Mouse (Mus musculus): ENCODE measurements around the gene Aff1.

The Aff1 gene

DNA sequence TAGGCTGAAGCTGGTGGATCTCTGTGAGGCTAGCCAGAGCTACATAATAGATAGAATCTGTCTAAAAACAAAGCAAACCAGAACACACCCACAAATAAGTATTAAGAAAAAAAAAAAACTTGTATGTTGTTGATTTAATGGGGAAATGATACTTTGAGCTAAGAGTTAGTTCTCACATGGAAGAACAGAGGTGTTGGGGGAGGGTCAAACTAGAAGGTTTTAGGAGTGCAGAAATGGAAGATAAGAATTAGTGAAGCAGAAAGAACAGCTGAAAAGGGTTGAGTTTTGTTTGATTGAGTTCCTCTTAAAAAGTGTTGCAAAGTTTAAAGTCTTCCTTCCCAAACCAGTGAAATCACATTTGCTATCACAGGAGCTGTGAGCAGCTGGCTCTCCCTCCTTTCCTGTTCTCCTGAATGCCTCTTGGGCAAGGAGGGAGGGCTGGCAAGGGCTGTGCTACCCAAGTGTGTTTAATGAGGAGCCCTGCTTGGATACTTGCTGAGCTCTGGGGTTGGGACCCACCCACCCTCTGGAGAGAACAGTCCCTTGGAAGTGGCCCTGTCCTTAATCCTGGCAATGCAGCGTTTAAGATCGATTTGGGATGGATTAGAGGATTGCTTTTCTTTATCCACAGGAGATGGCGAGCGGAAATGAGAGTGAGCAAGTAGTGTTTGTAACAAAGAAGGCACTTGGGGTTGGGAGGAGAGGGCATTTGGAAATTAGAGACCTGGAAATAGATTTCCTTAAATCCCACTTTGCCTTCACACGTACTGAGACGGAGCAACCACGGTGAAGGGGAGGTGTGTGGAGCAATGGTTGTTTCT is 57.5 kb downstream of the Aff1 start:
- DNase-seq (ENCODE audit: low spot score), result no peak

DNA sequence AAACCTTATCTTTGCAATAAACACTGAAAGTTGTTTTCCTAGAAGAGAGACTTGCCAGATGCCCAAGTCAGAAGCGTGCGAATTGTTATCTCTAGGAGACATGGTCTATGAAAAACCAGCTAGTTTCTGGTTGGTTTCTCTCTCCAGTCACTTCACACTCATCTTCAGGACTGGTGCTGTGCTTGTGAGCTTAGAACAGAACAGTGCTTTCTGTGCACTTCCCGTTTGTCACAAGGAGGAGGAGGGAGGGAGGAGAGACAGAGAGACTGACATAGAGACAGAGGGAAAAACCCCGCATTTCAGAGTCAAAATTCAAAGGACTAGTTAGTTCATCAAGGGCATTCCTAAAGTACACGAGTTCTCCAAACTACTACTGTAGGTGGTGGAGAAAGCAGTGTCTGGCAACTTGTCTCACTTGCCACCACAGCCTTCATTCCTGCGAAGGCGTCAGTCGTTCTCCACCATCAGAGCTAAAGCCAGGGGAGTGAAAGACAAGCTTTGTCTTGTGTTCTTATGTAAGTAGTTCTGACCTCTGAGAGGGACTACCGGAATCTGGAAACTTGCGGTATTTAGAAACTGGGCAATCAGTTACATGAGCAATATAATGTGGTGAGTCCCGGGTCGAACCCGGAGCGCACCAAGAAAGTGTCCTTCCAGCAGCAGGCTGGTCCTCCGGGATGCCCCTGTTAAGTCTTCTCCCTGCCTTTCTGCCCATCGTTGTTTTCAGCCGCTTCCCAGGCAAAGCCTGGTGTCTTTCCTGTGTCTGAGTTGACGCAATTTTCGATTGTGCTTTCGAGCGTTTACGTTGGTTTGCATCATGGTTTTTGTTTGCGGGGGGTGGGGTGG is 60.7 kb downstream of the Aff1 start:
- DNase-seq (ENCODE audit: low spot score), result no peak

DNA sequence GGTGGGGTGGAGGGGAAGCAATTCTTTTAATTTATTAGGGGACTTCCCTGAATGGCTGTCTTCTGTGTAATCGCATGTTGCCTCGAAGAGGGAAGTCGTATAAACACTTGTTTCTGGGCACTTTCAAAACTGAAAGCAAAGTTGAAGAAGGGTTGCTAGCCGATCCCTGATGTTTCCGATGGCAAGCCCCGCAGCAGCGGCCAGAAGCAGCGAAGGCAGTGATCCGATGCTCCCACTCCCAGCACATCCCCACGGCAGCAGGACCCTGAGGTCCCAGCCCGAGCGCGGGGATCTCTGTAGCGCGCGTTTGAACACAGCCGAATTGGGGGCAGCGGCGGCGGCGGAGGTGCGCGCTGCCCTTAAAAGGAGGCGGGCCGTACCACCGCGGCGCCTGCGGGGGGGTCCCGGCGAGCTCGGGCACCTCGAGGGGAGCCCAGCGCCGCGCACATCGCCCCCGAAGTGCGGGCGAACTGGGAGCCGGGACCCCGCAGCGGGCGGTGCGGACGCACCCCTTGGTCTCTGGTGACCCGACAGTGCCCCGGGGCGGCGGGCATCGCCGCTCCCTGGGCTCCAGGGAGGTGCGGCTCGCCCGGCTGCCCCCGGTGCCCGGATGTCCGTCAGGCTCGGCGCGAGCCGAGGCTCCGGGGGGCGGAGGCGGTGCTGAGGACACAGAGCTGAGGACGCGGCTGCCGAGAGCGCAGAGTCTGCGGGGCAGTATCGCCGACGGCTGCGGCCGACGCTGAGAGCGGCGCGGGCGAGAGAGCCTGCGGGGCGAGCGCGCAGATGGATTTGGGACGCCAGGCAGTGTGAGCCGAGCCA is 61.5 kb downstream of the Aff1 start:
- peak; percentile 88 for DNase-seq (ENCODE audit: low spot score)

- DNase-seq (ENCODE audit: low spot score), result peak; percentile 56
Measured at GRCm38 (mm10) chr5:103754330-103755134, 62.4 kb downstream of the Aff1 start.

- no peak for DNase-seq (ENCODE audit: low spot score)
Measured at GRCm38 (mm10) chr5:103755135-103755487, 62.9 kb downstream of the Aff1 start.

DNA sequence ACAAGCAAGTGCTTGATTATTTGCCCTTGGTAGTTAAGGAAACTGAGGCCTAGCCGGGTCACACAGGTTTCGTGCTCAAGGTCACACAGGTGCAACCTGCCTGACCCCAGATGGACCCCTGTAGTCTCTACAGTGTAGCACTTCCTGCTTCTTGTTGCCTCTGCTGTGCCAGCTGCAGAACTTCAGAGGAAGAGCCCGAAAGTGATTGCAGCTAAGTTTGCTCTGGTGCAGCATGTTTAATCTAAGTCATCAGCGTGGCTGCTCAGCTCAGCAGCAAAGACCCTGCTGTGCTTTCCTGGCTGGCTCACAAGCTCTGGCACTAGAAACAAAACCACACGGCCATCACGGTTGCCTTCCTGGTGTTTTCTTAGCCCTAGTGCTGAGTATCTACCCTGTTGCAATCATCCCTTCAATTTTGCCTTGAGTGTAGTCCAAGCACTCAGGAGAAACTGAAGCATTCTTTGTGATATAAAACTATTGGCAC is 64.1 kb downstream of the Aff1 start:
- DNase-seq (ENCODE audit: low spot score), result no peak

DNA sequence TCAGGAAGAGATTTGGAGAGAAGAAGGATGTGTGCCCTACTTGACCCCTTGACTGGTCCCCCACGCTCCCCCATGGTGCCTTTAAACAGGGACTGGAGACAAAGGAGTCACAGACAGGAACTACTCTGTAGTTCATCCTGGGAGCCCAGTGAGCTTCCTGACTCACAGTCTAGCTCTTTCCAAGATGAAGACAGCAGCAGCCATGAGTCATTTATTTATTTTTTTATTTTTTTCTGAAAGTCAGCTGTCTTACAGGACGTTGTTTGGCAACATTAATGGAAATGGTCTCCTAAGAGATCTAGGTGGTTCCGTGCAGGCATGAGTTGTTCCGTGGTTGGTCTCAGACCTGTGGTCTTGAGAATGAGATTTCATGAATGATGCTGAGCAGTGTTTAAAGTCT is 66.3 kb downstream of the Aff1 start:
- no peak for DNase-seq (ENCODE audit: low spot score)

GRCm38 (mm10) chr5:103759489-103760424 is 67.6 kb downstream of the Aff1 start:
- no peak for DNase-seq (ENCODE audit: low spot score)

GRCm38 (mm10) chr5:103760425-103761131 is 68.4 kb downstream of the Aff1 start:
- no peak for DNase-seq (ENCODE audit: low spot score)

GRCm38 (mm10) chr5:103761754-103762153 is 69.6 kb downstream of the Aff1 start:
- DNase-seq (ENCODE audit: low spot score), result no peak

DNA sequence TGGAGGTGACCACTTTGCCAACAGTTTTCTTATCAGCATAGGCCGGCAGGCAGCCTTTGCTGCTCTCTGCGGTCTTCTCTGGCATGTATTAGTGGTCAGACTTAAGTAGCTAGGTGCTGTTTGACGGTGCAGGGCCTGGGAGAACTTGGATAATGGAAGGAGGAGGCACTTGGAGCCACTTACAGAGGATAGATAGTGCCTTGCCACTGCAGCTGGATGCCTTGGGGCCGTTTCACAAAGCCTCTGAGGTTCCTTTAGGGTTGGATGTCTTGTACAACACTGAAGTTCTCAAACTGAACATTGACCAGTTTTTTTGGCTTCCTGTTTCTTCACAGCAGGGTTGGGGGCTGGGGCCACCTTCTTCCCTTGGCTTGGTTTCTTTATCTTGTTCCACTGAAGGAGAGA is 70.7 kb downstream of the Aff1 start:
- no peak for DNase-seq (ENCODE audit: low spot score)

- DNase-seq (ENCODE audit: low spot score), result no peak
Measured at GRCm38 (mm10) chr5:103765356-103765755, 73.2 kb downstream of the Aff1 start.

DNA sequence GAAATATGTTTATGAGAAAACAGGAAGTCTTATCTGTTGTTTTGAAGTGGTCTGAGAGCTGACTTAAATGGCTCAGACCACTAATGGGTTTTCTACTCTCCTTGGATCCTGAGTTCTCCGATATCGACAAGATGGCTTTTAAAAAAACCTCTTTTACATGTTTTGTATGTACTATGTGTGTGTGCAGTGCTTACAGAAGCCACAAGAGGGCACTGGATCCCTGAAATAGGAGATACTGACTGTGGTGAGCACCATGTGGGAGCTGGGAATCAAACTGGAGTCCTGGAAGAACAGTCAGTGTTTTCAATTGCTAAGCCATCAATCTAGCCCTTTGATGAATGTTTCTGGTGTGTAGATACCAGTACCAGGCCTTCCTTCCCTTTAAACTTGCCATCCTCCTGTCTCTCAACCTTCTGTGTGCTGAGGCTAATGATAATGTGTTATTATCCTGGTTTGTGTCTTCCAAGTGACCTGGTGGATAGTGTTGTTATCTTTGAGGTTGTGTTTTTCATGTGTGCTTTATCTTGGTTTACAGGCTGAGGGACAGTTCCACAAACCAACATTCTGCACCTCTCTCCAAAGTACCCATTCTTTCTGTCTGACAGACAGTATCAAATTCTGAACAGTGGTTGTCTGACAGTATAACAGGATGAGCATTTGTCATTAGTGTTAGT is 73.7 kb downstream of the Aff1 start:
- DNase-seq (ENCODE audit: low spot score), result no peak

GRCm38 (mm10) chr5:103766432-103766815 is 74.2 kb downstream of the Aff1 start:
- DNase-seq (ENCODE audit: low spot score), result no peak

DNA sequence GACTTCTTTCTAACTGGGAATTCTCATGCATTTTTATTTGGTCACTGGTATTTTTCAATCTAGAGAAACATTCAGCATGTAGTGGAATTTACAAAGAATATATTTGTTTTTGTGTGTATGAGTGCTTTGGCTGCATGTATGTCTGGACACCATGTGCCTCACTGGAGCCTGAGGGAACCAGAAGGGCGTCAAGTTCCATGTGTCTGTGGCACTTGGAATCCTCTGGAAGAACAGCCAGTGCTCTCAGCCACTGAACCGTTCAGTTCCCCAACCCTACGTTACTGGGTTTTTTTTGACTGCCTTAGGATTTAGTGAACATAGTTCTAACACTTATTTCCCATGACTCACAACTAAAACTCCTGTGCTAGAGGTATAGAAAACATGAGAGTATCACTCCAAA is 76.8 kb downstream of the Aff1 start:
- no peak for DNase-seq (ENCODE audit: low spot score)

DNA sequence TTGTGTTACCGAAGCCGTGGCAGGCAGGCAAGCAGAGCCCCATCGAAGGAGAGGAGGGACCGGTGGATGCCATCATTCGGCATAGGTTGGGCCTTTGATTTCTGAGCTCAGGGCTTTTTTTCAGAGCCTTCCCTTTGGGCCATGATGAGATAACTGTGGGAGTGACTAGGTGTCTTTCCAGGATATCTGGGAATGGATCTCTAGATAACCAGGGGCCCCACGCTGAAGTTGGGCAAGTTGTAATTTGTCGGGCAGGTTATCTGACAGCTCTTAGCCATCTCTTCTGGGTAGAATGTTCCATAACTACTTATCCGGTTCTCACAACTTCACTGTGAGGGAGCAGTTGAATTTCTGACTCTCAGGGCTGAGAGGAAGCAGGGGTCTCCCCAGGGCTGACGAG is 77.5 kb downstream of the Aff1 start:
- no peak for DNase-seq (ENCODE audit: low spot score)

- peak; percentile 62 for DNase-seq (ENCODE audit: low spot score)
Measured at GRCm38 (mm10) chr5:103770447-103771222, 78.5 kb downstream of the Aff1 start.

GRCm38 (mm10) chr5:103771380-103771779 is 79.2 kb downstream of the Aff1 start:
- DNase-seq (ENCODE audit: low spot score), result no peak
